In the genomic region with DNA sequence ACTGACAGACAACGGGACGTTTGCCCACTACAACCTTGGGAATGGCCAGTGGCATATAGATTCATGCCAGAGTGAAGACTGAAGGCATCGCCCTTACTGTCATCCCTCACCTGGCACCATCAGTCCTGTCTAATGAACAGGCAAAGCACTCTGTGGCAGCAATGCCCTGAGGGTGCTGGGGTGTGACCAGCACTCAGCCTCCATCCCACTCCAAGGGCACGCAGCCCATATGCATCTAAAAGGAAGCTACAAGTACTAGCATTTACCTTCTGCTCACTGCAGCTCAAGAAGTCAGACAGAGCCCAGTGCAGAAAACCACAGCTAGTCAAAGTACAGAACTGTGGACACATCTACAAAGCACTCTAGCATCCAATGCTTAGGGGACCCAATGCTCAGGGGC, we compare ENCODE assay signal across 15 mouse cellular contexts.
"Had no signal": no experiment of that assay in that cellular context is flagged by ENCODE, and none has a peak within 500 bp of the region (broad histone marks: within the 10 kb centered on the region; RNA-seq: fewer than 3 reads in every experiment).

No protein-coding gene starts in this region.

- H3K9ac ChIP-seq: neural tube, embryonic 15.5 days; stomach, embryonic 15.5 days had no signal

- H3K4me3 ChIP-seq: neural tube, embryonic 15.5 days; stomach, embryonic 15.5 days had no signal

- H3K4me1 ChIP-seq: neural tube, embryonic 15.5 days; stomach, embryonic 15.5 days had no signal

- DNase-seq: retina, postnatal 1 day; right cerebral cortex, adult 18-20 months; right cerebral cortex, postnatal 14 days; right cerebral cortex, postnatal 25 days; right cerebral cortex, postnatal 4 days; spleen, adult 18-20 months; thymus, adult 18-20 months; thymus, adult 2 months; thymus, postnatal 14 days; thymus, postnatal 25 days; thymus, postnatal 36 days; thymus, postnatal 4 days had no signal

- H3K36me3 ChIP-seq: neural tube, embryonic 15.5 days had no signal

- H3K27ac ChIP-seq: neural tube, embryonic 15.5 days; stomach, embryonic 15.5 days; stomach, postnatal 0 days had no signal

- H3K27me3 ChIP-seq: neural tube, embryonic 15.5 days; stomach, embryonic 15.5 days had no signal

- H3K4me2 ChIP-seq: neural tube, embryonic 15.5 days; stomach, embryonic 15.5 days had no signal

- H3K9me3 ChIP-seq: neural tube, embryonic 15.5 days; stomach, embryonic 15.5 days had no signal
